Mouse (Mus musculus) lung, postnatal 14 days (tissue): Measurements from ENCODE around the gene 3110001I22Rik.

ENCODE experiments used
- DNase-seq: peaks from one replicate; pipeline ENCODE4 v3.0.0; 2021

Gene 3110001I22Rik

DNA sequence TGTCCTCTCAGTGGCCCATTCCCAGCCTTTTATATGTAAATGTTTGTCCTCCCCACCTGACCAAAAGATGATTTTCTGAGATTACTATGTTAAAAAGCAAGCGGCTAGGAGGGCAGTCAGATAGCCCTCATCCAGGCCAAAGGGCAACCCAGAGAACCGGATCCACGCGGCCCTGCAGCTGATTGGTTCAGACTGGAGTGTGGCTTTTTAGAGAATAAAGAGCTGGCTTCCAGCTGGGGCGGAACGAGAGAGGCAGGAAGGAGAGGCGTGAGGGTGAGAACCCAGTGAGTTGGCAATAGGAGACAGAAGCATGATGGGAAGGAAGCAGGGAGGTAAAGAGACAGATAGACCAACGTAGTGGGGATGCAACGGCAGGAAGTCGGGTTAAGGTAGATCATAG is 51.2 kb downstream of the 3110001I22Rik start:
- no peak for DNase-seq

DNA sequence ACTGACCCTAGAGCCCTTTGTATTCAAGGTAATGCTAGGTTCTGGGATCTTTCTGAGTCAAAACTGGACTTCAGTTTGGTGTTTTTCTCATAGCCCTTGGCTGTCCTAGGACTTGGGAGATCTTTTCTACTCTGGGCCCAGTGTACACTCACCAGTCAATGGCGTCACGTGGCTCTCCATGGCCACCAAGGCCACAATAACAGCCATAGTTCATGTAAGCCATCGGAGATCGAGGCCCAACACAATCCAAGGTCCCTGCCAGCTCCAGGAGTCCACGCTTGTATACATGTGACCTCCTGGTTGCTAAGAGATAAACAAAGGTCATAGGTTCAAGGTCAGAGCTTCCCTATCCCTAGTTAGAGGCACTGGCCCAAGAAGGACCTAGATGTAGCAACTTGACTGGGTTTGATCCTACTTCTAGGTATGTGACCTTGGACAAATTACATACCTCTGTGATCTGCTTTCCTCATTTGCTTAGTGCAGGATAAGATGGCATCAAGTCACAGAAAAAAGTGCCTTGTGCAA is 56.1 kb downstream of the 3110001I22Rik start:
- no peak for DNase-seq
